ENCODE assay signal across 8 mouse cellular contexts in the genomic region with DNA sequence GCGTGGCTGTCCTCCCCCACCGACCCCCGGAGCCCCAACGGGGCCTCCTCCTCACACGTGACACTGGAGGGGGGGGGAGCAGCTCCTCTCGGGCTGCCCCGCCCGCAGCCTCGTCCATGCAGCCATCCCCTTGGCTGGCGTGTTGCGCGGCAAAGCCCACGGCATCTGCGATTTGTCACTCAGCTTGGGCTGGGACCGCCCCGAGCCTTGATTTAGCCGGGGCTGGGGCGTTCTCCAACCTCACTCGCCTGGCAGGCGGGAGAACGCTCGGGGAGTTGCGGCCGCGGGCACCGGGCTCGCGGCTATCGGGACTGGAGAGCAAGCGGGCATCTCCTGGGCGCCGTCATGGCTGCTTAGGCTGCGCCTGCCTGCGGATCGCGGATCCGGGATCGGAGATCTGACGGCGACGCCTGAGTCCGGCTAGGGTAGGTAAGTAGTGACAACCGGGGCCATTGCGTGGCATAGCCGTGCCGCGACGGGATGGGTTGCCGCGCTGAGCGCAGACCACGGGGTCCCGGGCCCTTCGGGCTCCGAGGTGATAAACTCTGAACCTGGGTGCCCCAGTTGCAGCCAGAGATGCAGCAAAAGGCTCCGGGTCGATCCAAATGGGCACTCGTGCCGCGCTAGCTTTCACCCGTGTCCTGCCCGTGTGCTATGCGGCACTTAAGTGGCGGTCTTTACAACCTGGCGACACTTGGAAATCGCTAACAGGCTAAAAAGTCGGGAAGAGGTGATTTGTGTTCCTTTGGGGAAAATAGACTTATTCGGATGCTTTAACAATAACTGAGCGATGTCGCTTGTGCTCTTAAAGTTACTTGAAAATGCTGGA. TPM values are rescaled to one million over a fixed set of nuclear protein-coding genes. Genes with fewer than 3 reads are reported as not detected.
DNase-seq lines count a peak whose midpoint lies in the region; ATAC-seq and TF ChIP-seq lines count a peak whose summit lies in the region.

No protein-coding gene starts in this region.

- no peak overlapping the region; the same call in 1 of the 2 replicates for H3K9ac ChIP-seq in CH12.LX (ENCODE audit: insufficient read depth, low read depth)
- peak overlapping the region; percentile 74 for H3K9ac ChIP-seq in forebrain, embryonic 14.5 days (ENCODE audit: low read length)
- peak overlapping the region; percentile 69 for H3K9ac ChIP-seq in heart, postnatal 0 days (replicated peaks; ENCODE audit: low read depth, low read length)
- H3K9ac ChIP-seq in liver, embryonic 15.5 days, result no peak overlapping the region
- H3K9ac ChIP-seq in neural tube, embryonic 12.5 days, result peak overlapping the region; percentile 65

- H3K36me3 ChIP-seq in CH12.LX (replicated peaks in 1 of 2; ENCODE audit: control insufficient read depth in 1 of 2, insufficient read depth in 1 of 2, low read length in 1 of 2), result no peaks in the 10 kb centered on the region
- H3K36me3 ChIP-seq in forebrain, embryonic 14.5 days (ENCODE audit: control insufficient read depth, insufficient read depth, low read length), result no peaks in the 10 kb centered on the region
- H3K36me3 ChIP-seq in heart, postnatal 0 days (replicated peaks; ENCODE audit: control insufficient read depth, insufficient read depth, low read length), result no peaks in the 10 kb centered on the region
- no peaks in the 10 kb centered on the region for H3K36me3 ChIP-seq in liver, embryonic 15.5 days (replicated peaks)
- H3K36me3 ChIP-seq in neural tube, embryonic 12.5 days, result no peaks in the 10 kb centered on the region
- no peaks in the 10 kb centered on the region for H3K36me3 ChIP-seq in testis, adult 2 months (ENCODE audit: control insufficient read depth, insufficient read depth, low read length)

- TF ChIP-seq RAD21 in CH12.LX (IDR thresholded peaks at IDR 0.05; ENCODE audit: low read depth, low read length), result no peak

- no peaks in the 10 kb centered on the region for H3K4me1 ChIP-seq in CH12.LX (ENCODE audit: control insufficient read depth in 1 of 2, insufficient read depth in 2 of 2)
- peaks cover 3% of the 10 kb centered on the region; the same call in 1 of the 2 replicates for H3K4me1 ChIP-seq in forebrain, embryonic 14.5 days (ENCODE audit: control insufficient read depth, insufficient read depth, low read length)
- peaks cover 7% of the 10 kb centered on the region for H3K4me1 ChIP-seq in heart, postnatal 0 days (ENCODE audit: control insufficient read depth, insufficient read depth)
- no peaks in the 10 kb centered on the region for H3K4me1 ChIP-seq in liver, embryonic 15.5 days (replicated peaks)
- H3K4me1 ChIP-seq in neural tube, embryonic 12.5 days, result no peaks in the 10 kb centered on the region
- H3K4me1 ChIP-seq in testis, adult 2 months (ENCODE audit: control insufficient read depth, insufficient read depth, low read length), result peaks cover 6% of the 10 kb centered on the region

- no peak for TF ChIP-seq CTCF in CH12.LX (conservative IDR thresholded peaks at IDR 0.05 in 1 of 2, IDR thresholded peaks at IDR 0.05 in 1 of 2; ENCODE audit: low read depth in 2 of 2, low read length in 2 of 2)
- no peak for TF ChIP-seq CTCF in heart, postnatal 0 days (IDR thresholded peaks at IDR 0.05; ENCODE audit: low read depth)
- no peak for TF ChIP-seq CTCF in testis, adult 2 months (IDR thresholded peaks at IDR 0.05; ENCODE audit: control insufficient read depth, insufficient read depth, insufficient replicate concordance, low read depth, low read length)

- 57% methylated on average over 70 of the region's 70 CpGs for WGBS in forebrain, embryonic 14.5 days
- 50% methylated on average over 70 of the region's 70 CpGs for WGBS in heart, postnatal 0 days
- WGBS in liver, embryonic 15.5 days (ENCODE audit: insufficient replicate concordance), result 46% methylated on average over 70 of the region's 70 CpGs
- WGBS in neural tube, embryonic 12.5 days, result 53% methylated on average over 70 of the region's 70 CpGs

- H3K27me3 ChIP-seq in CH12.LX (replicated peaks), result no peaks in the 10 kb centered on the region
- H3K27me3 ChIP-seq in forebrain, embryonic 14.5 days (replicated peaks; ENCODE audit: control insufficient read depth, insufficient read depth, low read length), result no peaks in the 10 kb centered on the region
- no peaks in the 10 kb centered on the region for H3K27me3 ChIP-seq in heart, postnatal 0 days (ENCODE audit: control insufficient read depth, insufficient read depth, low read length)
- H3K27me3 ChIP-seq in liver, embryonic 15.5 days, result peaks cover 37% of the 10 kb centered on the region
- no peaks in the 10 kb centered on the region for H3K27me3 ChIP-seq in neural tube, embryonic 12.5 days (replicated peaks)
- H3K27me3 ChIP-seq in testis, adult 2 months (ENCODE audit: control insufficient read depth, insufficient read depth, low read length), result no peaks in the 10 kb centered on the region; the same call in 1 of the 2 replicates

- H3K79me2 ChIP-seq in CH12.LX (replicated peaks; ENCODE audit: control insufficient read depth, extremely low read depth, insufficient read depth, poor library complexity, severe bottlenecking), result no peaks in the 10 kb centered on the region

- H3K4me2 ChIP-seq in CH12.LX (ENCODE audit: insufficient read depth, low read depth, poor library complexity, severe bottlenecking), result peak overlapping the region; percentile 42
- peak overlapping the region; percentile 55 for H3K4me2 ChIP-seq in forebrain, embryonic 14.5 days (ENCODE audit: low read length)
- H3K4me2 ChIP-seq in heart, postnatal 0 days (ENCODE audit: low read depth, low read length), result peak overlapping the region; percentile 66
- peak overlapping the region; percentile 60 for H3K4me2 ChIP-seq in liver, embryonic 15.5 days
- peak overlapping the region; percentile 55 for H3K4me2 ChIP-seq in neural tube, embryonic 12.5 days (replicated peaks)

- H3K27ac ChIP-seq in CH12.LX (ENCODE audit: insufficient read depth, low read depth), result no peak overlapping the region
- H3K27ac ChIP-seq in forebrain, embryonic 14.5 days (ENCODE audit: low read depth, low read length), result 0 out of 2 replicates have a peak overlapping the region, but pooled peaks have one; percentile 5
- H3K27ac ChIP-seq in heart, postnatal 0 days (ENCODE audit: low read depth), result peak overlapping the region; percentile 56
- no peak overlapping the region for H3K27ac ChIP-seq in liver, embryonic 15.5 days (replicated peaks)
- H3K27ac ChIP-seq in neural tube, embryonic 12.5 days, result no peak overlapping the region
- no peak overlapping the region for H3K27ac ChIP-seq in testis, adult 2 months (ENCODE audit: control insufficient read depth, insufficient read depth, low read depth, low read length)

- no peak for TF ChIP-seq EP300 in CH12.LX (IDR thresholded peaks at IDR 0.05; ENCODE audit: low read length)
- TF ChIP-seq EP300 in heart, postnatal 0 days (IDR thresholded peaks at IDR 0.05; ENCODE audit: low read depth), result no peak

- H3K4me3 ChIP-seq in CH12.LX (replicated peaks in 1 of 3; ENCODE audit: low read depth in 2 of 3, low read length in 2 of 3, poor library complexity in 1 of 3), result peak overlapping the region in 1 of 3 experiments; percentile 36
- H3K4me3 ChIP-seq in forebrain, embryonic 14.5 days (ENCODE audit: low read depth, low read length), result peak overlapping the region; percentile 56
- H3K4me3 ChIP-seq in heart, postnatal 0 days (ENCODE audit: low read depth, low read length), result peak overlapping the region; percentile 64
- H3K4me3 ChIP-seq in liver, embryonic 15.5 days (replicated peaks), result peak overlapping the region; percentile 42
- H3K4me3 ChIP-seq in neural tube, embryonic 12.5 days, result peak overlapping the region; percentile 56
- H3K4me3 ChIP-seq in testis, adult 2 months (ENCODE audit: control insufficient read depth, low read depth, low read length), result peak overlapping the region; percentile 80

- in situ Hi-C loops in CH12.LX (cut with MboI; ENCODE audit: low pct_ligation_motif_present, low pct_unique_long_range_greater_than_20kb, low sequenced_read_pairs), result loop anchor here (5.0 kb wide), 1 partner anchor 336 kb away; no protein-coding TSS in a partner anchor

- peaks cover 5% of the 10 kb centered on the region for H3K9me3 ChIP-seq in CH12.LX (replicated peaks; ENCODE audit: low read length)
- peaks cover 21% of the 10 kb centered on the region for H3K9me3 ChIP-seq in forebrain, embryonic 14.5 days (replicated peaks; ENCODE audit: control insufficient read depth, low read length)
- 0 out of 2 replicates have a peak, but pooled peaks cover 6% of the 10 kb centered on the region for H3K9me3 ChIP-seq in heart, postnatal 0 days (replicated peaks; ENCODE audit: control insufficient read depth, low read length)
- H3K9me3 ChIP-seq in liver, embryonic 15.5 days (replicated peaks), result no peaks in the 10 kb centered on the region
- H3K9me3 ChIP-seq in neural tube, embryonic 12.5 days, result peaks cover 22% of the 10 kb centered on the region

- no peak for TF ChIP-seq POLR2A in CH12.LX (IDR thresholded peaks at IDR 0.05; ENCODE audit: low read depth, low read length)
- no peak for TF ChIP-seq POLR2A in testis, adult 2 months (IDR thresholded peaks at IDR 0.05; ENCODE audit: control insufficient read depth, low read depth, low read length)

- no peak for DNase-seq in CH12.LX (ENCODE audit: extremely low read depth)
- DNase-seq in forebrain, embryonic 14.5 days (ENCODE audit: low spot score), result peak; percentile 93
- DNase-seq in heart, postnatal 0 days (ENCODE audit: low spot score), result peak; percentile 85
- DNase-seq in kidney, postnatal 36 days, result peak; percentile 53 to 69

- peak; percentile 94 for ATAC-seq in cerebellum, adult (ENCODE audit: insufficient number of reproducible peaks, low FRiP score, low TSS enrichment)
- peak; percentile 96 for ATAC-seq in forebrain, embryonic 14.5 days
- ATAC-seq in heart, postnatal 0 days (ENCODE audit: insufficient read depth, low read depth), result peak; percentile 96
- peak; percentile 47 for ATAC-seq in liver, embryonic 15.5 days (ENCODE audit: insufficient read depth)
- ATAC-seq in neural tube, embryonic 12.5 days (ENCODE audit: low FRiP score, low read depth), result peak; percentile 94

- dilution Hi-C loops in CH12.LX (cut with MboI; ENCODE audit: extremely low pct_ligation_motif_present, extremely low pct_unique_long_range_greater_than_20kb, low sequenced_read_pairs), result no loop called here

TF ChIP-seq in CH12.LX, 34 proteins besides CTCF, POLR2A, EP300 and RAD21 (continues in another document):
- TF ChIP-seq MXI1 (IDR thresholded peaks at IDR 0.05; ENCODE audit: low read depth, low read length) (no peak), BHLHE40 (IDR thresholded peaks at IDR 0.05; ENCODE audit: low read depth, low read length) (peak; percentile 71)

RNA-seq across cellular contexts. Expression of gene Plagl1, which starts 30.5 kb away (rescaled TPM):
- total RNA-seq in CH12.LX (2012; rRNA removed) (0.42 and 1.7 TPM in 2 replicates), CH12.LX (2014; rRNA removed) (0.04 and 0.48 TPM in 2 replicates)
- 0.22 and 0.87 TPM in 2 replicates for polyA plus RNA-seq in CH12.LX (2012; ENCODE audit: insufficient read length, low read depth)
- 46.7 and 54.9 TPM in 2 replicates for polyA plus RNA-seq in forebrain, embryonic 14.5 days (2014; fragmentation: Nextera tagmentation; extraction: Ambion mirVana)
- 560 and 720 TPM in 2 replicates for total RNA-seq in heart, postnatal 0 days (2014; rRNA removed; ENCODE audit: low replicate concordance)
- polyA plus RNA-seq in heart, postnatal 0 days (2015; fragmentation: Nextera tagmentation; extraction: Ambion mirVana), result 63.9 and 66.0 TPM in 2 replicates
- polyA plus RNA-seq in liver, embryonic 15.5 days (2015; fragmentation: Nextera tagmentation; extraction: Ambion mirVana), result 20.9 and 22.6 TPM in 2 replicates
- 72.0 and 83.7 TPM in 2 replicates for polyA plus RNA-seq in neural tube, embryonic 12.5 days (2016; fragmentation: Nextera tagmentation; extraction: Ambion mirVana)
- 4.2 and 4.5 TPM in 2 replicates for polyA plus RNA-seq in testis, adult 2 months (2012; rRNA removed)

Comparison
In these comparisons a context has a peak if more than half of its experiments do, and no peak if none do; other contexts are left out.
1. H3K27ac ChIP-seq: peak in forebrain, embryonic 14.5 days (single experiment) and heart, postnatal 0 days (single experiment); none in CH12.LX (single experiment), liver, embryonic 15.5 days (single experiment), neural tube, embryonic 12.5 days (single experiment) and testis, adult 2 months (single experiment).
2. H3K9ac ChIP-seq: peak in forebrain, embryonic 14.5 days (single experiment), heart, postnatal 0 days (single experiment) and neural tube, embryonic 12.5 days (single experiment); none in CH12.LX (single experiment) and liver, embryonic 15.5 days (single experiment).
3. Peak in every context shown above with its lines, with median percentiles within 50 percentile points of each other: H3K4me2 ChIP-seq and ATAC-seq.